Mouse (Mus musculus) olfactory bulb, adult 2 months (tissue): ENCODE data around the gene Pdcd1lg2.

Source experiments
- CTCF ChIP-seq: fragments of 200-500 bp; IDR thresholded peaks from 2 replicates; pipeline ENCODE4 v1.5.1; 2012; ENCODE audit warnings: low read depth, mild to moderate bottlenecking, low read length, moderate library complexity; ENCODE audit not compliant: insufficient read depth
- POLR2A ChIP-seq: fragments of 200-500 bp; IDR thresholded peaks from 2 replicates; pipeline ENCODE4 v1.6.1; 2012; ENCODE audit warnings: mild to moderate bottlenecking, low read depth, low read length, moderate library complexity; ENCODE audit not compliant: insufficient read depth

DNA sequence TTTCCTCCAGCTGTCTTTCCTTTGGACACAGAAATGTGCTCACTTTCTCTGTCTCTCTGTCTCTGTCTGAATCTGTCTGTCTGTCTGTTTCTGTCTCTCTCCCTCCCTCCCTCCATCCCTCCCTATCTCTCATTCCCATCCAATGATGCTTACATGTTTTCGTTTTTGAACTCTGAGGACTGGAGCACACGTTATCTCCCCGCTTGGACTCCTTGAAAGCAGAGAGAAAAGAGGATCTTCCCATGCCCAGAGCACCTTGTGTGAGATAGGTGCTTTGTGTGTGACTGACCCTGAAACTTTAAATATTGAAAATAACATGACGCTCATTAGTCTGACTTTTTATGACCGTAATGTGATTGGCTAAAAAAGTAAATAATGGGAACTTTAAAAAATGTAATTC is 62.2 kb downstream of the Pdcd1lg2 start:
- TF ChIP-seq CTCF (no peak), POLR2A (no peak)
